Mouse (Mus musculus) intestine, embryonic 16.5 days (tissue): ENCODE measurements around the gene Jund. TPM values are rescaled to one million over a fixed set of nuclear protein-coding genes. Genes with fewer than 3 reads are reported as not detected.

ENCODE experiments used
- ATAC-seq: fragments of 200-750 bp; cut with Nextera tagmentation; 2 replicates; pipeline ENCODE4 v1.8.0; 2017; ENCODE audit warnings: moderate TSS enrichment, moderate library complexity
- H3K27ac ChIP-seq: fragments of 300-500 bp; sonication (generic); 2 replicates; pipeline ENCODE4 v1.5.1; 2014; ENCODE audit warnings: mild to moderate bottlenecking, low read length
- H3K27me3 ChIP-seq: fragments of 300-500 bp; sonication (generic); replicated peaks from 2 replicates; pipeline ENCODE4 v1.6.1; 2014; ENCODE audit warnings: low read length, control low read depth, mixed read lengths; ENCODE audit not compliant: control insufficient read depth, insufficient read depth
- H3K36me3 ChIP-seq: fragments of 300-500 bp; sonication (generic); 2 replicates; pipeline ENCODE4 v1.6.1; 2014; ENCODE audit warnings: low read length, control low read depth; ENCODE audit not compliant: control insufficient read depth, insufficient read depth
- H3K4me1 ChIP-seq: fragments of 300-500 bp; sonication (generic); 2 replicates; pipeline ENCODE4 v1.6.1; 2014; ENCODE audit warnings: low read length, control low read depth, mixed read lengths; ENCODE audit not compliant: control insufficient read depth, insufficient read depth
- H3K4me2 ChIP-seq: fragments of 300-500 bp; sonication (generic); 2 replicates; pipeline ENCODE4 v1.6.1; 2014; ENCODE audit warnings: low read depth, low read length, control low read depth
- H3K4me3 ChIP-seq: fragments of 300-500 bp; sonication (generic); 2 replicates; pipeline ENCODE4 v1.5.1; 2014; ENCODE audit warnings: mild to moderate bottlenecking, low read length
- H3K9ac ChIP-seq: fragments of 300-500 bp; sonication (generic); 2 replicates; pipeline ENCODE4 v1.6.1; 2014; ENCODE audit warnings: low read depth, low read length
- H3K9me3 ChIP-seq: fragments of 300-500 bp; sonication (generic); 2 replicates; pipeline ENCODE4 v1.6.1; 2016; ENCODE audit warnings: low read length, control low read depth; ENCODE audit not compliant: control insufficient read depth
- WGBS: fragments of 180-500 bp; shearing (Covaris S2); extraction: QIAGEN DNeasy Blood & Tissue Kit; methylation state at CpG from one replicate; pipeline ENCODE4 v1.1.7; 2014; 5-methylcytosine and 5-hydroxymethylcytosine counted together
- polyA plus RNA-seq: library from polyadenylated mRNA; unstranded; fragments of >200 nt; fragmentation: Nextera tagmentation; extraction: Ambion mirVana; gene quantifications from 2 replicates; pipeline ENCODE4 v1.2.1, GENCODE M21; 2015

Gene Jund
- polyA plus RNA-seq, 1 experiment from 2014 or later, result 37.3 TPM

- Histone ChIP-seq H3K4me3 (peak overlapping the region; percentile 91), H3K4me2 (peak overlapping the region; percentile 59), H3K27me3 (no peaks in the 10 kb centered on the region), H3K9me3 (no peaks in the 10 kb centered on the region), H3K9ac (peak overlapping the region; percentile 99), H3K27ac (peak overlapping the region; percentile 99), H3K36me3 (no peaks in the 10 kb centered on the region), H3K4me1 (peaks cover 42% of the 10 kb centered on the region)
- ATAC-seq, result 0 out of 2 replicates have a peak, but pooled peaks have one; percentile 7
- WGBS, result under 1% methylated on average over 20 of the region's 20 CpGs
Observed at GRCm38 (mm10) chr8:70700555-70700922, 1.8 kb downstream of the Jund start.

- Histone ChIP-seq H3K4me2 (peak overlapping the region; percentile 59), H3K27ac (peak overlapping the region; percentile 42), H3K4me3 (peak overlapping the region; percentile 91), H3K9me3 (no peaks in the 10 kb centered on the region), H3K27me3 (no peaks in the 10 kb centered on the region), H3K9ac (peak overlapping the region; percentile 99), H3K4me1 (peaks cover 36% of the 10 kb centered on the region), H3K36me3 (no peaks in the 10 kb centered on the region)
- 46% methylated on average over 10 of the region's 10 CpGs for WGBS
- no peak for ATAC-seq
Observed at GRCm38 (mm10) chr8:70701048-70701981, 2.6 kb downstream of the Jund start.

GRCm38 (mm10) chr8:70701982-70702841 is 3.5 kb downstream of the Jund start:
- no peaks in the 10 kb centered on the region for H3K9me3 ChIP-seq
- ATAC-seq, result no peak
- 67% methylated on average over 2 of the region's 2 CpGs for WGBS
- H3K27ac ChIP-seq, result peak overlapping the region; percentile 31; the same call in 1 of the 2 replicates
- no peak overlapping the region for H3K9ac ChIP-seq
- H3K4me2 ChIP-seq, result no peak overlapping the region; the same call in 1 of the 2 replicates
- H3K4me1 ChIP-seq, result peaks cover 27% of the 10 kb centered on the region
- H3K36me3 ChIP-seq, result no peaks in the 10 kb centered on the region
- H3K4me3 ChIP-seq, result peak overlapping the region; percentile 91; the same call in 1 of the 2 replicates
- no peaks in the 10 kb centered on the region for H3K27me3 ChIP-seq

GRCm38 (mm10) chr8:70702842-70703182 is 4.1 kb downstream of the Jund start:
- Histone ChIP-seq H3K9ac (no peak overlapping the region), H3K4me2 (no peak overlapping the region), H3K27ac (no peak overlapping the region), H3K27me3 (no peaks in the 10 kb centered on the region), H3K4me1 (peaks cover 21% of the 10 kb centered on the region), H3K4me3 (no peak overlapping the region), H3K36me3 (no peaks in the 10 kb centered on the region), H3K9me3 (no peaks in the 10 kb centered on the region)
- ATAC-seq, result no peak
- 82% methylated on average over 3 of the region's 3 CpGs for WGBS

GRCm38 (mm10) chr8:70703287-70703686 is 4.5 kb downstream of the Jund start, which contains the start of gene Iqcn:
Iqcn (plus strand) TSS chr8:70703457.
- Histone ChIP-seq H3K4me2 (no peak within 1 kb of the TSS), H3K4me3 (no peak within 1 kb of the TSS), H3K27me3 (no peaks in the 10 kb centered on the region), H3K27ac (peak within 1 kb of the TSS; percentile 31; the same call in 1 of the 2 replicates), H3K9me3 (no peaks in the 10 kb centered on the region), H3K4me1 (peaks cover 17% of the 10 kb centered on the region), H3K36me3 (no peaks in the 10 kb centered on the region), H3K9ac (no peak within 1 kb of the TSS)
- no peak for ATAC-seq
- 88% methylated on average over 3 of the region's 3 CpGs for WGBS

GRCm38 (mm10) chr8:70708281-70708680 is 9.5 kb downstream of the Jund start:
- WGBS, result 90% methylated on average over 14 of the region's 14 CpGs
- H3K4me3 ChIP-seq, result no peak overlapping the region
- no peaks in the 10 kb centered on the region for H3K4me1 ChIP-seq
- no peak for ATAC-seq
- H3K27ac ChIP-seq, result no peak overlapping the region
- H3K27me3 ChIP-seq, result no peaks in the 10 kb centered on the region
- no peak overlapping the region for H3K4me2 ChIP-seq
- H3K36me3 ChIP-seq, result no peaks in the 10 kb centered on the region
- H3K9me3 ChIP-seq, result no peaks in the 10 kb centered on the region
- H3K9ac ChIP-seq, result no peak overlapping the region

- H3K4me3 ChIP-seq, result no peak overlapping the region
- H3K4me1 ChIP-seq, result no peaks in the 10 kb centered on the region
- no peaks in the 10 kb centered on the region for H3K36me3 ChIP-seq
- H3K9me3 ChIP-seq, result no peaks in the 10 kb centered on the region
- H3K9ac ChIP-seq, result no peak overlapping the region
- WGBS, result 92% methylated on average over 9 of the region's 9 CpGs
- H3K27ac ChIP-seq, result no peak overlapping the region
- H3K27me3 ChIP-seq, result no peaks in the 10 kb centered on the region
- no peak overlapping the region for H3K4me2 ChIP-seq
- no peak for ATAC-seq
Observed at GRCm38 (mm10) chr8:70709794-70710193, 11.0 kb downstream of the Jund start.

- 95% methylated on average over 1 of the region's 1 CpGs for WGBS
- Histone ChIP-seq H3K36me3 (no peaks in the 10 kb centered on the region), H3K27ac (no peak overlapping the region), H3K27me3 (no peaks in the 10 kb centered on the region), H3K9ac (no peak overlapping the region), H3K4me1 (no peaks in the 10 kb centered on the region), H3K9me3 (no peaks in the 10 kb centered on the region), H3K4me2 (no peak overlapping the region), H3K4me3 (no peak overlapping the region)
- ATAC-seq, result no peak
Observed at GRCm38 (mm10) chr8:70710296-70710695, 11.5 kb downstream of the Jund start.

GRCm38 (mm10) chr8:70711041-70711440 is 12.3 kb downstream of the Jund start:
- WGBS, result 84% methylated on average over 11 of the region's 11 CpGs
- ATAC-seq, result no peak
- no peaks in the 10 kb centered on the region for H3K27me3 ChIP-seq
- H3K36me3 ChIP-seq, result no peaks in the 10 kb centered on the region
- H3K27ac ChIP-seq, result no peak overlapping the region
- H3K9me3 ChIP-seq, result no peaks in the 10 kb centered on the region
- no peak overlapping the region for H3K4me3 ChIP-seq
- no peaks in the 10 kb centered on the region for H3K4me1 ChIP-seq
- no peak overlapping the region for H3K4me2 ChIP-seq
- H3K9ac ChIP-seq, result no peak overlapping the region
